Mouse (Mus musculus) embryonic facial prominence, embryonic 14.5 days (tissue): ENCODE measurements at regions not wholly inside any gene's neighbourhood (a gene's known extent, or its start where the extent isn't known, plus 50 kb on each side); places are given as distances from the start of the nearest gene placed in this dataset.

ENCODE experiments used
- ATAC-seq: fragments of 200-750 bp; cut with Nextera tagmentation; 2 replicates; pipeline ENCODE4 v1.8.0; 2017; ENCODE audit warnings: low read depth, moderate number of reproducible peaks, moderate TSS enrichment
- DNase-seq: peaks from one replicate; pipeline ENCODE4 v3.0.0-alpha.2; 2015; ENCODE audit warnings: low spot score
- H3K27ac ChIP-seq: fragments of 300-500 bp; sonication (generic); replicated peaks from 2 replicates; pipeline ENCODE4 v1.5.1; 2014; ENCODE audit warnings: low read depth, mild to moderate bottlenecking, low read length, moderate library complexity
- H3K27me3 ChIP-seq: fragments of 300-500 bp; sonication (generic); replicated peaks from 2 replicates; pipeline ENCODE4 v1.6.1; 2014; ENCODE audit warnings: low read length; ENCODE audit not compliant: control insufficient read depth, insufficient read depth
- H3K36me3 ChIP-seq: fragments of 300-500 bp; sonication (generic); 2 replicates; pipeline ENCODE4 v1.6.1; 2014; ENCODE audit warnings: low read length, mixed read lengths; ENCODE audit not compliant: control insufficient read depth, insufficient read depth
- H3K4me1 ChIP-seq: fragments of 300-500 bp; sonication (generic); 2 replicates; pipeline ENCODE4 v1.6.1; 2014; ENCODE audit warnings: antibody characterized with exemption, low read length; ENCODE audit not compliant: control insufficient read depth, insufficient read depth
- H3K4me2 ChIP-seq: fragments of 300-500 bp; sonication (generic); 2 replicates; pipeline ENCODE4 v1.6.1; 2014; ENCODE audit warnings: low read depth, mild to moderate bottlenecking, low read length, moderate library complexity, mixed read lengths
- H3K4me3 ChIP-seq: fragments of 300-500 bp; sonication (generic); 2 replicates; pipeline ENCODE4 v1.5.1; 2014; ENCODE audit warnings: low read depth, mild to moderate bottlenecking, low read length
- H3K9ac ChIP-seq: fragments of 300-500 bp; sonication (generic); 2 replicates; pipeline ENCODE4 v1.6.1; 2014; ENCODE audit warnings: low read depth, mild to moderate bottlenecking, low read length, moderate library complexity, mixed read lengths
- H3K9me3 ChIP-seq: fragments of 300-500 bp; sonication (generic); 2 replicates; pipeline ENCODE4 v1.6.1; 2016; ENCODE audit warnings: low read length; ENCODE audit not compliant: control insufficient read depth
- WGBS: fragments of 180-500 bp; shearing (Covaris S2); extraction: QIAGEN DNeasy Blood & Tissue Kit; methylation state at CpG from one replicate; pipeline ENCODE4 v1.1.7; 2014; 5-methylcytosine and 5-hydroxymethylcytosine counted together

DNA sequence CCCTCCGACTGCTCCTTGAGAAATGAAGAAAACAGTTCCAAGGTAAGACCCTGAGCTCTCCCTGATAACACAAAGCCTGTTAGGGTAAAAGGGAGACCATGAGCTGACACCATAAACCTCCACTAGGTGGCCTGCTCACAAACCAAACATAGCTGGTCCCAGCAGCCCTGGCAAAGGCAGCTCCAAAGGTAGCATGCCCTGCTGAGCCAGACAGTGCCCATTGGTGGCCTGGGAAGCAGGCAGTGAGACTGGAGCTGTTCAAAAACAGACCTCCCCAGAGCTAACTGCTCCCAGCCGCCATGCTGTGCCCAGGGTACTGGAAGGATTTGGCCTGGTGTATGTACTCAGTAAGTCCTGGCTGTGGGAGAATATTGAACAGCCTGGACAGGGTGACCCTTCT lies 117.1 kb upstream of the Srsf6 start:
- H3K4me2 ChIP-seq, result no peak overlapping the region
- H3K9me3 ChIP-seq, result no peaks in the 10 kb centered on the region
- H3K27ac ChIP-seq, result no peak overlapping the region
- no peaks in the 10 kb centered on the region for H3K27me3 ChIP-seq
- H3K4me3 ChIP-seq, result no peak overlapping the region
- H3K4me1 ChIP-seq, result no peaks in the 10 kb centered on the region
- DNase-seq (peak; percentile 7), ATAC-seq (no peak)
- H3K36me3 ChIP-seq, result no peaks in the 10 kb centered on the region
- WGBS, result 42% methylated on average over 2 of the region's 2 CpGs
- no peak overlapping the region for H3K9ac ChIP-seq

- WGBS, result 88% methylated on average over 10 of the region's 10 CpGs
- ATAC-seq (no peak), DNase-seq (no peak)
- H3K36me3 ChIP-seq, result no peaks in the 10 kb centered on the region
- no peaks in the 10 kb centered on the region for H3K4me1 ChIP-seq
- H3K9ac ChIP-seq, result no peak overlapping the region
- peaks cover 4% of the 10 kb centered on the region; the same call in 1 of the 2 replicates for H3K9me3 ChIP-seq
- H3K27ac ChIP-seq, result no peak overlapping the region
- H3K4me3 ChIP-seq, result no peak overlapping the region
- H3K27me3 ChIP-seq, result no peaks in the 10 kb centered on the region
- H3K4me2 ChIP-seq, result no peak overlapping the region
Measured at GRCm38 (mm10) chr2:162807747-162808146, 123.6 kb upstream of the Srsf6 start.

DNA sequence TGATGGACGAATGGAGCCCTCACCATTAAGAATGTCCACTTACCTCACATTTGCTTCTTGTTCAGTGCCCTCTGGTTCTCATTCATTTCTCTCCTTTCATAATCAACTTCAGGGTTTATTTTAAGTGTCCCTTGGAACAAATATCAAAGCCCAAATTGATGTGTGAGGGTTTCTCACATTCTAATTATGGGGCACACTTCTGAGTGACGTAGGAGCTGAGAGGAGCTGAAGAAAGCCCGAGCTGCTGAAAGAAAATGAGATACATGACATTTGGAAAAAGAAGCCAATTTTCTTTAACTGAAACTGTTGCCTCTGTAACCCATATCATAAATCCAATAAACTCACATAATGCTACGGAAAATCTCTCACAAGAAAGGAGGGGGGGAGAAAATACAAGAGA lies 134.8 kb upstream of the Srsf6 start:
- no peaks in the 10 kb centered on the region for H3K36me3 ChIP-seq
- ATAC-seq, result no peak
- no peaks in the 10 kb centered on the region for H3K9me3 ChIP-seq
- H3K9ac ChIP-seq, result no peak overlapping the region
- no peak for DNase-seq
- H3K4me1 ChIP-seq, result peaks cover 3% of the 10 kb centered on the region; the same call in 1 of the 2 replicates
- H3K27me3 ChIP-seq, result no peaks in the 10 kb centered on the region
- 60% methylated on average over 4 of the region's 4 CpGs for WGBS
- no peak overlapping the region for H3K4me3 ChIP-seq
- no peak overlapping the region for H3K27ac ChIP-seq
- H3K4me2 ChIP-seq, result no peak overlapping the region

- no peak overlapping the region for H3K27ac ChIP-seq
- H3K4me3 ChIP-seq, result no peak overlapping the region
- H3K4me2 ChIP-seq, result no peak overlapping the region
- H3K36me3 ChIP-seq, result no peaks in the 10 kb centered on the region
- no peak overlapping the region for H3K9ac ChIP-seq
- H3K9me3 ChIP-seq, result no peaks in the 10 kb centered on the region
- DNase-seq (no peak), ATAC-seq (no peak)
- H3K27me3 ChIP-seq, result no peaks in the 10 kb centered on the region
- WGBS, result 83% methylated on average over 8 of the region's 8 CpGs
- peaks cover 6% of the 10 kb centered on the region; the same call in 1 of the 2 replicates for H3K4me1 ChIP-seq
Measured at GRCm38 (mm10) chr2:162794285-162794684, 133.3 kb upstream of the Ptprt start.

DNA sequence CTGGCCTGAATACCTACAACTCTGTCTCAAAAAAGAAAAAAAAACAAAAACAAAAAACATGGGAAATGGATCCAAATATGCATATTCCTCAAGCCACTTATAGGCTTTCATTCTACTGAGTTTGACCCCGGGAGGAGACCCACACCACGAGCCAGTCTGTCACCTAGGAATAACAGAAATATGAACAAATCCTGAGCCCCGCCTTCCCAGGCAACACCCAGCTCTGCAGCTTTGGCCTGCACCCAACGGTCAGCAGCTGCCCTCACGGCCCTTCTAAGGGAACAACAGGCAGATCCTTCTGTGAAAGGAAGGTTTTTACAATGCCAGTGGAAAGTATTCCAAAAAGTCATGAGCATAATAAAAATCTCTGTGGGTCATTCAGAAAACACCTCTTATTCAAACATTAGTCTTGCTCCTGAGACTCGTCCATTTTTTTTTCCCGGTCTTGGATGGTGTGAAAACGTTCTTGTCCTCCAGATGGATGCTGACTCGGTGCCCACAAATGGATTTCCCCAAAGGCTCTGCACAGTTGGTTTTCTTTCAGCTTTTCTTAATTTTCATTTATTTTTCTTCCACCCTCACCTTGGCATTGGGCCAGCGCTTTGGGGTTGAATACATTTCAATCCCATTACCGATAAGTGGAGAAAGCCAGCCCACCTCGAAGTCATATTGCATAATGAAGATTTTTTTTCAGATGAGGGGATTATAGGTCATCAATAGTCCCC lies 130.6 kb upstream of the Ptprt start:
- Histone ChIP-seq H3K27ac (no peak overlapping the region), H3K27me3 (no peaks in the 10 kb centered on the region), H3K4me1 (peaks cover 6% of the 10 kb centered on the region; the same call in 1 of the 2 replicates), H3K36me3 (no peaks in the 10 kb centered on the region), H3K9ac (no peak overlapping the region), H3K4me3 (no peak overlapping the region), H3K4me2 (no peak overlapping the region), H3K9me3 (no peaks in the 10 kb centered on the region)
- peak; percentile 6 for DNase-seq
- 60% methylated on average over 12 of the region's 12 CpGs for WGBS
- ATAC-seq, result no peak

DNA sequence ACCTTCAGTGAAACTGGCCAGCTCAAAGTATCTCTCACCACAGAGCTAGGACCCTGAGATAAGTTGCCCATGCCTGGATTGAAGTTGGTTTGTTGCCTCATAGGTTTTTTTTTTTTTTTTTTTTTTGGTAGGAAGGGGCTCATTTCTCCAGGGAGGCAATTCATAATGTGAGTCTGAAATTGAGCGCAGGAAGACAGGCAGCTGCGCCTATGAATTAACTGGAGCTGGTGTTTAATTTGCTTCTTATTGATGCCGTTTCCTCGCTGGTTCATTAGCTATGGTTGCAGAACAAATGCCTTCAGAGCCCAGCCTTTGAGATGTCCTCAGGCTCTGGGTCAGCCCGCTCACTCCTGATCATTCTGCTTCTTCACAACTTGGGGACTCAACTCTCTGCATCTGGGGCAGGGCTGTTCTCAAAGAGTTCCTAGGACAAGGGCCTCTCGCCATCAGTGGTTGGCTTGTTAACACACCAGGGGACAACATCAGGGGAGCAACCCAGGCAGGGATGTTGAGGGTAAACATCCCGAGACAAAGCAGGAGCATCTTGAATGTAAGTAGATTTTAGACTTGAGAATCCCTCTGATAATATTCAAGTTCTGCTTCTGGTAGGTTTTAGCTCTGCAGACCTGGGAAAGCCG lies 123.3 kb upstream of the Ptprt start:
- Histone ChIP-seq H3K36me3 (no peaks in the 10 kb centered on the region), H3K9ac (no peak overlapping the region), H3K9me3 (no peaks in the 10 kb centered on the region), H3K27me3 (no peaks in the 10 kb centered on the region), H3K27ac (no peak overlapping the region), H3K4me2 (no peak overlapping the region), H3K4me1 (no peaks in the 10 kb centered on the region), H3K4me3 (no peak overlapping the region)
- DNase-seq (no peak), ATAC-seq (no peak)
- WGBS, result 63% methylated on average over 8 of the region's 8 CpGs

DNA sequence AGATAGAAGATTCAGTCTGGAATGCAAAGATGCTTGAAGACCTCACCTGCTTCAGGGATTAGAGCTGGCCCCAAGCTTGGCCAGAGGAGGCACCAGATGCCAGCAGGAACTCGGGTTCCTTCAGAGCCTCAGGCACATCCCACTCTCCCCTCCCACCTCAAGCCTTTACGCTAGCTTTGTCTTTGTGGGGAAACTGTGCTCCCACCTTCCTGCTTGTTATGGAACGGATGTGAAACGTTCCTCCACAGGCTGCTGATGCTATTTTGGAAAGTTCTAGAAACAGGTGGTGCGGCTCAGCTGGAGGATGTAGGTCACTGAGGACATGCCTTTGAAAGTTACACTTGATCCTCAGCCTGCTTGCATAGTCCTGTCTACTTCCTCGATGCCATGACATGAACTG lies 120.7 kb upstream of the Ptprt start:
- H3K9me3 ChIP-seq, result no peaks in the 10 kb centered on the region
- no peaks in the 10 kb centered on the region for H3K27me3 ChIP-seq
- WGBS, result 73% methylated on average over 6 of the region's 6 CpGs

DNA sequence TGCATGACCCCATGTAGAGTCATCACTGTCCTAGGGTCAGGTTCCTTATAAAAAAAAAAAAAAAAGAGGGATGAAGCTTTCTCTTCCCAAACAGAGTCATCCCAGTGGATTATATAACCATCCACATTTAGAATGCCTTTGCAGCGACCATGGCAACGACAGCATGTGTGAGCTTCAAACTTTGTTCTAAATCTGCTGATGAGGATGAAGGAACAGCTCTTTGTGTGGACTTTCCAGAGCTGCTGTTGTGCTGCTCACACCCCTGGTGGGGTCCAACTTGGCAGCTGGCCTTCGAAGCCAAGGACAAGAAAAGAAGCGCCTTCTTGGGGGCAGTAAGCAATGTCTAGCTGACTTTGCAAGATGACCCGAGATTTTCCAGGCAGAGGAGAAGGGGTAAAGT lies 115.6 kb upstream of the Ptprt start:
- Histone ChIP-seq H3K4me1 (no peaks in the 10 kb centered on the region), H3K9ac (no peak overlapping the region), H3K9me3 (no peaks in the 10 kb centered on the region), H3K4me3 (no peak overlapping the region), H3K27ac (no peak overlapping the region), H3K4me2 (no peak overlapping the region), H3K36me3 (no peaks in the 10 kb centered on the region), H3K27me3 (no peaks in the 10 kb centered on the region)
- ATAC-seq, result no peak
- WGBS, result 84% methylated on average over 5 of the region's 5 CpGs
- no peak for DNase-seq

More for the DNA sequence above, 120.7 kb upstream of the Ptprt start:
- Histone ChIP-seq H3K4me1 (no peaks in the 10 kb centered on the region), H3K9ac (no peak overlapping the region), H3K4me3 (no peak overlapping the region), H3K36me3 (no peaks in the 10 kb centered on the region), H3K27ac (no peak overlapping the region), H3K4me2 (no peak overlapping the region)
- no peak for ATAC-seq
- DNase-seq, result no peak

DNA sequence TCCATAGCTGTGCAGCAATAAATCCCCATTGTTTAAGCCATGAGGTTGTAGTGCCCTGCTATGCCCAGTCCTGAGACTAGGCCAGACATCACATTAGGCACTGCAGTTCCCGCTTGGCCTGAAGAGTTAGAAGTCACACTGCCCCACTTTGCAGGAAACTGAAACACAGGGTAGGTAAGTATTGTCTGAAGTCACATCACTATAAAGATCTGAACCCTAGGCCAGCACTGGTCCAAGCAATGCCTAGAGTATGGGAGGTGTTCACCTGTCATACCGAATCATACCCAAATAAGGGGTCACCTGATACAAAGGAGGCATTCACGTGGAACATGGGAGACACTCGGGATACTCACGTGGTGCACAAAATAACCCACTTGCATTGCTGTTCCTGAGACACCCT lies 111.6 kb upstream of the Ptprt start:
- Histone ChIP-seq H3K9me3 (no peaks in the 10 kb centered on the region), H3K9ac (no peak overlapping the region), H3K27me3 (no peaks in the 10 kb centered on the region), H3K4me1 (no peaks in the 10 kb centered on the region), H3K36me3 (no peaks in the 10 kb centered on the region), H3K4me2 (no peak overlapping the region), H3K4me3 (no peak overlapping the region), H3K27ac (no peak overlapping the region)
- WGBS, result 83% methylated on average over 5 of the region's 5 CpGs
- no peak for ATAC-seq
- DNase-seq, result no peak
